Mouse (Mus musculus) midbrain, embryonic 15.5 days (tissue): ENCODE results near the gene Cpa2. TPM values are rescaled to one million over a fixed set of nuclear protein-coding genes. Genes with fewer than 3 reads are reported as not detected.

Experiments used
- polyA plus RNA-seq: library from polyadenylated mRNA; unstranded; fragments of >200 nt; fragmentation: Nextera tagmentation; extraction: Ambion mirVana; gene quantifications from 2 replicates; pipeline ENCODE4 v1.2.1, GENCODE M21; 2015

Gene Cpa2
- polyA plus RNA-seq, 1 experiment from 2014 or later = 6.7 TPM

Other genes with a start within 250 kb of the Cpa2 start
- 60.3 and 65.2 TPM in 2 replicates for gene Ube2h, start 237.0 kb upstream of the Cpa2 start, polyA plus RNA-seq
- 68.6 and 70.8 TPM in 2 replicates for gene Zc3hc1, start 150.6 kb upstream of the Cpa2 start, polyA plus RNA-seq
- 42.3 and 44.7 TPM in 2 replicates for gene Klhdc10, start 139.7 kb upstream of the Cpa2 start, polyA plus RNA-seq
- gene Tmem209, start 31.8 kb upstream of the Cpa2 start, polyA plus RNA-seq = 31.3 and 31.6 TPM in 2 replicates
- gene Ssmem1, start 31.7 kb upstream of the Cpa2 start, polyA plus RNA-seq = 0.21 TPM in 1 of 2 replicates, not detected in the other
- gene Cpa4, start 26.8 kb downstream of the Cpa2 start, polyA plus RNA-seq = 1.0 and 1.5 TPM in 2 replicates
- not detected in 2 replicates for gene Cpa5, start 69.4 kb downstream of the Cpa2 start, polyA plus RNA-seq
- 0.63 and 0.89 TPM in 2 replicates for gene Cpa1, start 97.6 kb downstream of the Cpa2 start, polyA plus RNA-seq
- 13.6 and 14.0 TPM in 2 replicates for gene Cep41, start 152.2 kb downstream of the Cpa2 start, polyA plus RNA-seq
- 344 and 374 TPM in 2 replicates for gene Mest, start 182.0 kb downstream of the Cpa2 start, polyA plus RNA-seq